Mouse (Mus musculus) natural killer cell, adult 2 months (primary cell): ENCODE measurements around the gene Cpne9.
"Not testable (repeated sequence)": the region's sequence is repeated elsewhere in the genome, so short reads cannot be mapped to it uniquely, and the experiment has no call there.

Experiments used
- DNase-seq, 2 experiments: peaks; one replicate each; pipeline ENCODE4 v3.0.0; 2022; ENCODE audit warnings: low spot score in 2 of 2

Cpne9 gene

DNA sequence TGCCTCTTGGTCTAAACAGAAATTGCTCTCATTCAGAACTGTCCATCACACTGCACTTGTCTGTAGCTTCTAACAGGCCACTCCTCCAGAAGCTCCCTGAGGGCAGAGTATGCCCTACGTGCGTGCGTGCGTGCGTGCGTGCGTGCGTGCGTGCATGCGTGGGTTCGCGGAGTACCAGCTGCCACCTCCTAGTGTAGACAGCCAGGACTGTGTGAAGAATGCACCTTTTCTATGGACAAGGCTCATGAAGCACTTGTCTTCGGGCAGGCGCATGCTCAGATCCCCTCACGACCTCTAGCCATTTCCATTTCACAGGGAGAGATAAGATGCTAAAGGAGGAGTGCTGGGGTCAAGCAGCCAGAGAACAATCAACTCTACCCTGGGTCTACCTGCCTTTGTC is 7.2 kb downstream of the Cpne9 start:
- no peak for DNase-seq

DNA sequence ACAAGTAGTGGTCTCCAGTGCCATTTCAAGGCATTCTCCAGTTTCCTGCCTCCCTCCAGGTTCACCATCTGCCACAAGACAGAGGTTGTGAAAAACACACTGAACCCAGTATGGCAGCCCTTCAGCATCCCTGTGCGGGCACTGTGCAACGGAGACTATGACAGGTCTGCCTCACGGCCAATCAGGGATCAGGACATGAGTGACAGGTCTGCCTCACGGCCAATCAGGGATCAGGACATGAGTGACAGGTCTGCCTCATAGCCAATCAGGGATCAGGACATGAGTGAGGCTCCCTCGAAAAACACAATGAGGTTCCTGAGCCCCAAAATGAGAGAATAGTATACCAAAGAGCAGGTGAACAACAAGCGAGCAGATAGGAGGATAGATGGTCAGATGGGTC is 8.2 kb downstream of the Cpne9 start:
- DNase-seq, result no peak

DNA sequence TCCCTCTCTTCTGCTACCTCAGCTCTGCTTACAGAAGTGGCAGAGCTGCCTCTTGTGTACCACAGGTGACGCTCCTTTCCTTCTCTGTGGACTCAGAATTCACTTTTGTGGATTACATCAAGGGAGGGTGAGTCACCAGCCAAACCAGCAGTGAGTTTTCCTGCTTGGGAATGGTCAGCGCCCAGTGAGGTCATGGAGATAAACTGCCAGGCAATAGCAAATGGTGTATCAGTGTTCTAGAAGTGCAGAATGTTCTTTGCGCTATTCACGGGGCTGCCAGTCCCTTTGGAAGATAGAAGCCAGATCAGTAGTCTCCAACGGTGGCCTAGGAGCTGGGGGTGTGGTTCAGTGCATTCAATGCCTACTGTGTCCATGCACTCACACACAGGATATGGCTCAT is 10.8 kb downstream of the Cpne9 start:
- no peak for DNase-seq

DNA sequence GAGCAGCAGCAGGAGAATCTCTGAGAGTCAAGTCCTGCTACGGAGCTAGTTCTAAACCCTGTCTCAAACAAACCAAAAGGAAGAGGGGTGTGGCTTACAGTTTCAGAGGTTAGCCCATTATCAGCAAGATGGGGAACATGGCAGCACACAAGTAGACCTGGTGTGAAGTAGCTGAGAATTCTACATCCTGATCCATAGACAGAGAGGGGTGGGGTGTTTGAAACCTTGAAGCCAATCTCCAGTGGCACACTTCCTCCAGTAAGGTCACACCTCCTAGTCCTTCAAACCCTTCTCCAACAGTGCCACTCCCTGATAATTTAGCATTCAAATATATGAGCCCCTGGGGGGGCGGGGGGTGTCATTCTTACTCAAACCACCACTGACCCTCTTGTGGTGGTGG is 13.9 kb downstream of the Cpne9 start:
- DNase-seq, result no peak

DNA sequence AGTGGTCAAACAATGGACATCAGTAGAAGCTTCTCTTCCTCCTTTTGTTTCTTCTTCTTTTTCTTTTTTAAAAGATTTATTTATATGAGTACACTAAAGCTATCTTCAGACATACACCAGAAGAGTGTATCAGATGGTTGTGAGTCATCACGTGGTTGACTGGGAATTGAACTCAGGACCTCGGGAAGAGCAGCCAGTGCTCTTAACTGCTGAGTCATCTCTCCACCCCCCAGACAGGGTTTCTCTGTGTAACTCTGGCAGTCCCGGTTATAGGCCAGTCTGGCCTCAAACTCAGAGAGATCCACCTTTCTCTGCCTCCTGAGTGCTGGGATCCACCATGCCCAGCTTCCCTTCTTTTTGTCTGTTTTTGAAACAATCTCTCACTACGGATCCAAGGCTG is 14.5 kb downstream of the Cpne9 start:
- DNase-seq, result no peak

DNA sequence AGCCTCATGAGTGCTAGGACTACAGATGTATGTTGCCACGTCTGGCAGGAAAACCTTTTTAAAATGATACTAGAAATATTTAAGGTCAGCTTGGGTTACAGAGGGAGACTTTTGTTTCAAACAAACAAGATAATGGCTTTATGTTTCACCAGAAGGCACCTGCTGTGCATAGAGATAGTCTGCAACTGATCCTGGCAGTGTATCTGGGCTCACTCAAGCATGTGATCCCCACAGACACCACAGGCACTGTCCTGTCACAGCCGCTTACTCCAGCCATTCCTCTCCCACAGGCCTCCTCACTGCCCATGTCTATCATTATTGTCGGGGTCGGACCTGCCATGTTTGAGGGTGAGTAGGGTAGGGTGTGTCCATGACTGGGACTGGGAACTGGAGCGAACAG is 19.2 kb downstream of the Cpne9 start:
- no peak for DNase-seq

DNA sequence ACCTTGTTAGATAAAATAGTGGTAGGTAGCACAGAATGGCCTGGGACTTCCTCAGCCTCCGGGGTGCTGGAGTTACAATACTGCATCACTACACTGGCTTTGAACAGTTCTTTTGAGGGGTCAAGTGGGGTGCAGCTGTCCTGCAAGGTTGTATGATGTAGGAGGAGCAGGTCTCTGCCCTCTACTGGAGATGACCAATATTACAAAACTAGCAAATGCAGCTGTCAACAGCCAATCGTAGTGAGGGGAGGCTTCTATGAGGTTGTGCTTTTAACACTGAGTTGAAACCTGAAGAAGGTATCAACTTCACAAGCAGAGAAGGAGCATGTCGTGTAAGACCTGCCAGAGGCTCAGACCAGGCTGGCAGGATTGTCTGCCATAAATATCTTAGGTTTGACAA is 20.2 kb downstream of the Cpne9 start:
- DNase-seq, result peak; percentile 36 to 41

DNA sequence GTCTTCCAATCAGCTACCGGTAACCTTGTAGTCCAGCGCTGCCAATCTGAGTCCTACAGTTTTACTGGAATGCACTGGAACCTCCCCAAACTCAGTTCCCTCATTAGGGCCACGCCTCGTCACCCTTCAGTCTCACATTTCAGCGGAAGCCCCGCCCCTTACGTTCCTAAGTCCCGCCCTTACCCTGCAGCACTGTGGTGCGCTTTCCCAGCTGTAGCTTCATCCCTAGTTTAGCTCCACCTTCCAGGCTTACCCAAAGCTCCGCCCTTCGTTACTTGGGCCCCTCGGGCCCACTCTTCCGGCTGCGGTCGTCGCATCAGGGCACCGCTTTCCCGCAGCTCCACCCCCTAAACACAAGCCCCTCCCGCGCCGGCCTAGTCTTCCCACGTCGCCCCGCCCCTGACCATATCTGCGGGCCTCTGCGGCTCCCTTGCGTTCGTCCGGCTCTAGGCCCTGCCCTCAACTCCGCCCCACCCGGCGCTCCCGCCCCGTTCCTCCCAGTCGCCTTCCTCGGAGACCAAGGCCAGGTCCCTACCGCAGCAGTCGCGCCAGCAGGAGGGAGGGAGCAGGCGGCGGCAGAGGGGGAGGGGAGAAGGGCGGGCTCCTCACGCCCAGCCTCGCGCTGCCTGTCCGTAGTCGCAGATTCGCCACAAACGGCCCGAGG is 24.3 kb downstream of the Cpne9 start:
- peak; percentile 100 for DNase-seq

DNA sequence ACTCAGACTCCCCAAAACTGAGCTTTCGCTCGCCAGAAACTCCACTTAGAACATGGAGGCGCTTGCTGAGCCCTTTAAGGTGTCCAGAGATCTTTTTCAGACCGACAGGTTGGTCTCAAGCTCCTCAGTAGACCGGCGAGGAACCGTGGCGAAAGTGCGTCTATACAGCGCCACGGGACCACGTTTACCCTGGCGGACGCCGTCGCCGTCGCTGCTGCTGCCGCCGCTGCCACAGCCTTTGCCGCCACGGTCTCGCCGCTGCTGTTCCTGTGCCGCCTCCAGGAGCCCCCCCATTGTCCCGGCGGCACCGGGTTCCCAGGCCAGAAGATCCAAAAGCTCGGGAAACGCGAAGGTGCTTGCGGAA is 24.9 kb downstream of the Cpne9 start, which contains the start of gene Brpf1:
Gene Brpf1, plus strand, starts transcription at position 152 of the 364 bp plus-strand sequence.
- no peak for DNase-seq

DNA sequence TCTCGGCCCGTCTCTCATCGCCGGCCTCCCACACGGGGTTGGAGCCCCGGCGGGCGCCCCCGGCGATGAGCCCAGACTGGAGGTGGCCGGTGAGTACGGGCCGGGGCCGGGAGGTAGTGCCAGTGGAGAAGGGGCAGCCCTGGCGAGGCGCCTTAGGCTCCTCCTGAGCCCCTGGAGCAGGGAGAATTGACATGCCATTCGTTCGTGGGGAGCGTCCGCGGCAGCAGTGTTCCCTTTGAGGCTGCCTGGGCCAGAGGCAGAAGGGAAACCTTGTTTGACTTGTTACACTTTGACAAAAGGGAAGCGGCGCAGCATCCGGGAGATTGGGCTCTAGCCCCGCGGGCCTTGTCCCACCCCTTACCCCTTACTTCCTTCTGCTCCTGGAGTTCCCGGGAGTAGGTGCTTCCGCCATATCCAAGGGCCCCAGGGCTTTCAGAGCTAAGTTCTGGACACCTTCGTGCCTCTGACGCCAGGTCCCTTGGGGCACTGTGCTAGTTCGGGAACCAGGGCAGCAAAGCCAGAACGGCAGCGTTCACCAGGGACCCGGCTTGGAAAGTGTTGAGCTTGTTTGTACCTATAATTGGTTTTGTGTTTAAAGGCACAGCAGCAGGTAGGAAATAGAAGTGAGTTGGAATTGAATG is 25.5 kb downstream of the Cpne9 start:
- peak; percentile 35 to 38 for DNase-seq

DNA sequence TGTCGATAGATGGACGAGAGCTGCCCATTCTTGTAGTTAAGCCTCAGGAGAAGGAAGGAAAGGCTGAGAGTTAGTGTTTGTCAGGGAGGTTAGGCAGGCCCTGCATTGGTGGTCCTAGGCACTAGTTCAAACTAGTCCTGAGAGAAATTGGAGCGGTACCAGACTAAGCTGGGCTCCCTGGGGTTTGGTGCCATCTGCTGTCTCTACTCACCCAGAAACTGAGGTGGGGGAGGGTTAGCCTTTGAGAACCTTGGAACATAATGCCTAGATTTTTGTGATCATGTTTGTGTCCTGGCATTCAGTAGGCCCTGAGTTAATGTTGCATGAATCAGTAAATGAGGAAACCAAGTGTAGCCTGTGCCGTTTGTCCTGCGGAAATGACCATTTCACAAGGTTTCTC is 26.0 kb downstream of the Cpne9 start:
- DNase-seq, result peak; percentile 13 to 39

DNA sequence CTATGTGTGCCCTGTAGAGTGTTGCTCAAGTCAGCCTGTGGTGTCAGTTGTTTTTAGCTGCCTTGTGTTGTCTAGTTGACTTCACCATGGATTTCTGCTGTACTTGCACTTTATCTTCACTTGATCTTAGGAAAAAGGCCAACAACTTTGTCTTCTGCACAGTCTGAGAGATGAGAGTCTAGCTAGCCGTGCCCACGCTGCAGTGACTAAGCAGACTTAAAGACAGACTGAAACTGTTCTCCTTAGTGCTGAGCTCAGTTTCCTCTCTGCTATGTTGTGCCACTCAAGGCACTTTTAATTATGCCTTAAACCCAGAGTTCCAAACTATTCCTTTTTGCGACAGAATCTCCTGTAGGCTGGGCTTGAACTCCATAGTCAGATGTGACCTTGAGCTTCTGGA is 33.9 kb downstream of the Cpne9 start:
- DNase-seq, result no peak

DNA sequence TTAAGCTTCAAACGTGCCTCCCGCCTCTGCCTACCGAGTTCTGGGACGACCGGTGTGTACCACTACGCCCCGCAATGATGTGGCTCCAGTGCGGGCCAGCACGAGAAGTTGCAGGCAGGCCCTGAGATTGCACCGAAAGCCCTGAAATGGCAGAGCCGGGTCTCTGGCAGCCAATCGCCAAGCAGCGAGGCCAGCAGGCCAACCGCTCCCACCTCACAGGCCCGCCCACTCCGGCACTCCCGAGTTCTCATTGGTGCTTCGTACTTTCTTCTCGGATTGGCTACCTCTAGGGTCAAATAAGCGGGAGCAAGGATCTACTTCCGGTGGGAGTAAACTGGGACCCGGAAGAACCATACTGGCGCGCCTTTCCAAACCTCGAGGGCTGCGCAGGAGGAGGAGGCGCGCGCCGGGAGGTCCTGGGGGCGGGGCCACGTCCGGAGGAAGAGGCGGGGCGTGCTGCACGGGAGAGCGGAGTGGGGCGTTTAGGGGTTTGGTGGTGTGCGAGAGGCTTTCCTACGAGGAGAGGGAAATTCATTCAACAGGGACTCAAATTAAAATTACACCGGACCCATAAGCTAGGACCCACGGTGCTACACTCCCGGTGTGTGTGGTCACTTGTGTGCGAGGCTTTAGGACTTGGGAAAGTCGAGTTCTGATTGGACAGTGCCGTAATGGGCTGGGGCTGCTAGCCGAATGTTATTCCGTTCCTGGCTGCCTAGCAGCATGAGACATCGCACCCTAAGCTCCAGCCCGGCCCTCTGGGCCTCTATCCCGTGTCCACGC is 44.6 kb downstream of the Cpne9 start, which contains the start of gene Ogg1:
Gene Ogg1, plus strand, starts transcription at position 440 of the 783 bp plus-strand sequence.
- peak; percentile 97 for DNase-seq

DNA sequence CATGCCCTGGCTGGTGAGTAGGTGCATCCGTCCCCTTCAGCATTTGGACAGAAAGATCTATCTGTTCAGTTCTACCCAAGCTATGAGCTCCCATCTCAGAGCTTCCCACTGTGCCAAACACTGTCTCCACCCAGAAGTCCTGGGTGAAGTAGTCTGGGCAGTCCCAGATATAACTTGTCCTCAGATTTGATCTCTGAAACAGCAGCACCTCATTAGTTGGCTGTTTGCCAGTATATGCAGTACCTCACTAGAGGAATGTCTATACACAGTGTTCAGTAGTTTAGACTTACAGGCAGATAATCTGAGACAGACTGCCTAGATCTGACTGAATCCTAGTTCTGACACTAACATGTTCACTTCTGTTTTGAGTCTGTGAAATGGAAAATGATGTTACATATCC is 47.3 kb downstream of the Cpne9 start:
- DNase-seq, result no peak

DNA sequence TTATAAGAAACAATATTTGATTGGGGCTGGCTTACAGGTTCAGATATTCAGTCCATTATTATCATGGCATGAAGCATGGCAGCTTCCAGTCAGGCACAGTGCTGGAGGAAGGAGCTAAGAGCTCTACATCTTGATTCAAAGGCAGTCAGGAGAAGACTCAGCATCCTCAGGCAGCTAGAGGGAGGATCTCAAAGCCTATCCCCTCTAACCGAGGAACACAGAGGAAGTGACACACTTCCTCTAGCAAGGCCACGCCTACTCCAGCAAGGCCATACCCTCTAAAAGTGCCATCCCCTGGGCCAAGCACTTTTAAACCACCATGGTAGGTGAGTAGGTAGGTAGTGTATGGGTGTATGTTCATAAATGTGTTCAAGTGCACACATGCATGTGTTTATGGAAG is 48.4 kb downstream of the Cpne9 start:
- peak; percentile 55 to 63 for DNase-seq

DNA sequence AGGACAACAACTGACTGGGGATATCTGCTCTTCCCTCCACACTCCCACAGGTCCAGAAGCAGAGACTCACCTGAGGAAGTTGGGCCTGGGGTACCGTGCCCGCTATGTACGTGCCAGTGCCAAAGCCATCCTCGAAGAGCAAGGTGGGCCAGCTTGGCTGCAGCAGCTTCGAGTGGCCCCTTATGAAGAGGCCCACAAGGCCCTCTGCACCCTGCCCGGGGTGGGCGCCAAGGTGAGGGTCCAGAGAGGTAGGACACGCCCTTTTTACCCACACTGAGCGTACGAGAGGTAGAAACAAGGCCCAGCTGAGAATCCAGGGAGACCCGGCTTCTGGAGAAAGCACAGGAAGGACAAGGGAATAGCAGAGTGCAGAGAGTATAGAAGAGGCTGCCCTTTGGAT is 49.6 kb downstream of the Cpne9 start:
- DNase-seq, result no peak

DNA sequence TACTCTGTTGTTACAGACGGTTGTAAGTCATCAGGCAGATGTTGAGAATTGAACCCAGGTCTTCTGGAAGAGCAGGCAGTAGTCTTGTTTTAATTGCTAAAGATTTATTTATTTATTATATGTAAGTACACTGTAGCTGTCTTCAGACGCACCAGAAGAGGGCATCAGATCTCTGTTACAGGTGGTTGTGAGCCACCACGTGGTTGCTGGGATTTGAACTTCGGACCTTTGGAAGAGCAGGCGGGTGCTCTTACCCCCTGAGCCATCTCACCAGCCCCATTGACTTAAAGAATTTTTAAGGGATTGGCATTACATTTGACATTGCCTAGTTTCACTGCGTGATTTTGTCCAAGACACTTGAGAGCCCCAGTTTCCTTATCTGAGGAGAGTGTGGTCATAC is 50.6 kb downstream of the Cpne9 start:
- DNase-seq, result not testable (repeated sequence)

DNA sequence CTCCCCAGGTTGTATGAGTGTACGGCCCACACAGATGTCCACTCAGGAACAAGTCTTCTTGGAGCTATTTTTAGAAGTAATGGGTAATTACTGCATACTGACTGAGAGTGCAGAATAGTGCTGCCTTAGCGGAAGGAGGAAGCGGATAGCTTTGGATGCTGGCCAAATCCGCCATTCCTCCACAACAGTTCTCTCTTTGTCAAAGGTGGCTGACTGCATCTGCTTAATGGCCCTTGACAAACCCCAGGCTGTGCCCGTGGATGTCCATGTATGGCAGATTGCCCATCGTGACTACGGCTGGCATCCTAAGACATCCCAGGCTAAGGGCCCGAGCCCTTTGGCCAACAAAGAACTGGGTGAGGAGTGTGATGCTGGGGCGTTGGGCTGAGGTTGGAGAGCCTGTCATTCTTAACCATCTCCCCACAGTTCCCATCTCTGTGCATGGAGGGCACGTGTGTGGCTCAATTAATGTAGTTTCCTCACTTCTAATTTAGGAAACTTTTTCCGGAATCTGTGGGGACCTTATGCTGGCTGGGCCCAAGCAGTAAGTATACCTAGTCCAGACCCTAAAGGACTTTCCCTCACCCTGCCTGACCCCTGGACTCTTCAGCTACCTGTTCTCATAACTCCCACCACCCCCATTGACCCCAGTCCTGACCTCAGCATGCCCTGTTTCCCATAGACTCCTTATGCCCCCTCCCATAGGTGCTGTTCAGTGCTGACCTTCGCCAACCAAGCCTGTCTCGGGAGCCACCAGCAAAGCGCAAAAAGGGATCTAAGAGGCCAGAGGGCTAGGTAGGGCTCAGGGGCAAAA is 51.2 kb downstream of the Cpne9 start:
- no peak for DNase-seq

DNA sequence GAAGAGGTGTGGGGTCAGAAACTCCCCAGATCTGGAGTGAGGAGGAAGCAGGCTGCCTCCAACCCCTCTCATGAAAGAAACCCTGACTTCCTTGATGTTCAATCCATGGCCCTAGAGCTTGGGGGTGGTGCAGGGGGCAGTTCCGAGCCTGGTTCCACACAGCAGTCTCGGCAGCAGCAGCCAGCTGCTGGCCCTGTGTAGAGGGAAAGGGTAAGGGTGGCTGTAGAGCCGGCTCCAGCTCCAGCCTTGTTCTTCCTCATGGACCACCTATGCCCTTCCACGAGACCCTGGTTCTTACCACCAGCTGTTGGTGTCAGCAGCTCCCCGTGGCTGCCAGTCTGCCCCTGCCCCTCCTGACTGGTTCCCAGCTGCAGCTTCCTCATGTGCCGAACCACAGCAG is 52.1 kb downstream of the Cpne9 start:
- DNase-seq, result no peak

DNA sequence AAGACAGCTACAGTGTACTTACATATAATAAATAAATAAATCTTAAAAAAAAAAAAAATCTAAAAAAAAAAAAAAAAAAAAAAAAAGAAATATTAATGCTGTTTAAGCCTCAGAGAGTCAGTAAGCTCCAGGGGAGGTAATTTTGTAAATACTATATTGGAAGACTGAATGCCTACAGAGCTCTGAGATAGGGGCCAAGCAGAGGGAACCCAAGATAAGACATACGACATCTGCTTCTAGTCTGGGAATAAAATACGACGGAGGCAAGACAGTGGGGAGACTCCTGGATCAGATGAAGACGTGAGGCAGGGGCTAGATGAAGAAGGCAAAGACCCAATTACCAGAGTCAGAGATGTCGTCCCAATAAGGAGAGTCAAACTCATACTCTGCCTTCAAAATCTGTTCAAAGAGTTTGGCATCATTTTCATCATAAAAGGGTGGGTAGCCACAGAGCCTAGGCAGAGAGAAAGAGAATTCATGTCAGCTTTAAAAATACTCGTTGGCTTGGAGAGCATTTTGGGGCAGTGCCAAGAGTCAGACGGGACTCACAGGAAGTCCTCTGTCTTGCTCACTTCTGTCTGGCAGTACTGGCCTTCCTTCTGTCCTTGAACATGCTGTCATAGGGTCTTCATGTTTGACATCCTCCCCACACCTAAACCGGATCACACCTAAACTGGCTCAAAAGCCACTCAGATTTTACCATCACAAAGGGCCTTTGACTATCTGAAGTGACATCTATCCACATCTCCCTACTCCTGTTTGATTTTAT is 54.9 kb downstream of the Cpne9 start:
- no peak for DNase-seq

DNA sequence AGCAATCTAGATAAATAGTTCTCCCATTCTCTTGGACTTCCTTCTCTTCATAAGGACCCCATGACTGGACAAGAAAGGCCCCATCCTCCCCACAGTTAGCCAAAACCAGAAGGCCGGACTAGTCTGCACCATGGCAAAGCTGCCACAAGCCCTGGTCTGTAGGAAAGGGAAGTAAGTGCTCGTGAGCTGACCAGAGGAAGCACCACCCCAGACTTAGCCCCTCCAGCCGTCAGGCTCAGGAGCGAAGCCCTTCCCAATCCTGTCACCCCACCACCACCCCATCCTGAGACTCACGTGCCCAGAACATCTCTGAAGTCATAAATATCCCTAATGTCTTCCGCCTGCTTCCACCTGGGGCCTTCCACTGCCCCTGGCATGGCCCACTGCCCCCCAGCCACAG is 59.5 kb downstream of the Cpne9 start:
- DNase-seq, result no peak
